Comparison of ENCODE assay signal across 8 mouse cellular contexts in the genomic region with DNA sequence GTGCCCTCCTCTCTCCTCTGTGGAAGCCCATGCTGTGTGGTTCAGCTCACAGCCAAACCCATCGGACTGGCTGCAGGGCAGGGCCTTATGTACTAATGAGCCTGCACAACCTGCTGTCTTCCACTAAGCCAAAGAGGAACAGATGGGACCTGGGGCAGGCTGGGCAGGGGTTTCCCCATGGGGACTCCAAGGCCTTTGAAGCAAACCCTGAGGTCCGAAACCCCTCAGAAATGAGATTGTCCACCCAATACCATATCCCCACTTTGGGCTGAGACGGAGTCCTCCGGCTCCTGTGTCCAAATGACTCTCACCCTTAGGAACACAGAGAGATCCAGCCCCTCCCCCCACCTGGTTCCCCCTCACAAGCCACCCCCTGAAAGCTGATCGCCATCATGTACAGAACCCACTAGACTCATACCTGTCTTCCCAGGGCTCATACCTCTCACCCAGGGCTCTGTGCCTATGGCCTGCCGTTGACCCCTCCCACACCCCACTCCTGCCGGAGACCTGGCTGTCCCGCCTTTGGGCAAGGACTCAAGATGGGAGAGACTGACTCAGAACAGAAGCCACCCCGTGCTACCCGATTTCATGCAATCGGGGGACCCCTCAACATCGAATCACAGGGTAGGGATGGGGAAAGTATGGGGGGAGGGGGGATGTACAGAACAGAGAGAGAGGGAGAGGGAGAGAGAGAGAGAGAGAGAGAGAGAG. TPM values are rescaled to one million over a fixed set of nuclear protein-coding genes. Genes with fewer than 3 reads are reported as not detected.
DNase-seq lines count a peak whose midpoint lies in the region; ATAC-seq and TF ChIP-seq lines count a peak whose summit lies in the region.

No protein-coding gene starts in this region.

- peak overlapping the region; percentile 93 for H3K9ac ChIP-seq in embryonic facial prominence, embryonic 12.5 days
- H3K9ac ChIP-seq in hindbrain, embryonic 13.5 days: peak overlapping the region; percentile 96

- peak overlapping the region; percentile 91 for H3K27ac ChIP-seq in gastrocnemius, adult 2 months
- H3K27ac ChIP-seq in embryonic facial prominence, embryonic 12.5 days: peak overlapping the region; percentile 90
- H3K27ac ChIP-seq in hindbrain, embryonic 13.5 days: peak overlapping the region; percentile 98

- H3K9me3 ChIP-seq in embryonic facial prominence, embryonic 12.5 days: no peaks in the 10 kb centered on the region
- H3K9me3 ChIP-seq in hindbrain, embryonic 13.5 days: no peaks in the 10 kb centered on the region

- intact Hi-C loops in gastrocnemius, adult 2 months (cut with DNase I): no loop called here
- intact Hi-C loops in gastrocnemius, postnatal 36 days (cut with DNase I): no loop called here

- peak overlapping the region; percentile 88 for H3K4me3 ChIP-seq in gastrocnemius, adult 2 months
- peak overlapping the region; percentile 68 for H3K4me3 ChIP-seq in embryonic facial prominence, embryonic 12.5 days
- peak overlapping the region; percentile 77 for H3K4me3 ChIP-seq in hindbrain, embryonic 13.5 days

- H3K4me1 ChIP-seq in embryonic facial prominence, embryonic 12.5 days: peaks cover 22% of the 10 kb centered on the region
- H3K4me1 ChIP-seq in hindbrain, embryonic 13.5 days (replicated peaks): peaks cover 53% of the 10 kb centered on the region

- H3K27me3 ChIP-seq in embryonic facial prominence, embryonic 12.5 days: no peaks in the 10 kb centered on the region
- no peaks in the 10 kb centered on the region for H3K27me3 ChIP-seq in hindbrain, embryonic 13.5 days

- peak overlapping the region; percentile 70 for H3K4me2 ChIP-seq in embryonic facial prominence, embryonic 12.5 days (replicated peaks)
- H3K4me2 ChIP-seq in hindbrain, embryonic 13.5 days: peak overlapping the region; percentile 77

- WGBS in embryonic facial prominence, embryonic 12.5 days: 7% methylated on average over 12 of the region's 12 CpGs
- WGBS in hindbrain, embryonic 13.5 days: 4% methylated on average over 12 of the region's 12 CpGs

- 0 out of 2 replicates have a peak, but pooled peaks cover 8% of the 10 kb centered on the region for H3K36me3 ChIP-seq in embryonic facial prominence, embryonic 12.5 days
- H3K36me3 ChIP-seq in hindbrain, embryonic 13.5 days: peaks cover 7% of the 10 kb centered on the region; the same call in 1 of the 2 replicates

- peak; percentile 16; the same call in 1 of the 2 replicates for ATAC-seq in embryonic facial prominence, embryonic 12.5 days (ENCODE audit: insufficient number of reproducible peaks, insufficient read depth, low FRiP score, low TSS enrichment)
- ATAC-seq in hindbrain, embryonic 13.5 days (ENCODE audit: low FRiP score): peak; percentile 70
- ATAC-seq in megakaryocyte progenitor cell, adult 5-6 weeks (replicated peaks; ENCODE audit: poor library complexity): peak; percentile 42

- DNase-seq in gastrocnemius, adult 2 months: peak; percentile 54
- no peak for DNase-seq in gastrocnemius, postnatal 36 days
- peak; percentile 76 for DNase-seq in Muller cell, postnatal 12 days (ENCODE audit: inconsistent ontology term)
- no peak for DNase-seq in thymus, postnatal 36 days
- no peak for DNase-seq in gastrocnemius, postnatal 10 days

- no peak for TF ChIP-seq CTCF in gastrocnemius, adult 2 months (IDR thresholded peaks at IDR 0.05)

RNA-seq across cellular contexts. Expression of gene Arhgef10l, which starts 17.9 kb away (rescaled TPM):
- total RNA-seq in gastrocnemius, adult 2 months (2021): 10 to 100 TPM; 50.9 to 66.3 TPM
- total RNA-seq in gastrocnemius, postnatal 36 days (2021): 10 to 100 TPM; 39.0 to 49.9 TPM
- 17.4 and 19.7 TPM in 2 replicates for polyA plus RNA-seq in embryonic facial prominence, embryonic 12.5 days (2016; fragmentation: Nextera tagmentation; extraction: Ambion mirVana)
- 23.2 and 23.8 TPM in 2 replicates for polyA plus RNA-seq in hindbrain, embryonic 13.5 days (2015; fragmentation: Nextera tagmentation; extraction: Ambion mirVana)
- total RNA-seq in megakaryocyte progenitor cell, adult 5-6 weeks (2015): 1.1 and 3.8 TPM in 2 replicates
- 2.6 and 8.5 TPM in 2 replicates for total RNA-seq in megakaryocyte progenitor cell, adult 5-6 weeks (2017)
- total RNA-seq in gastrocnemius, postnatal 10 days (2021): 10 to 100 TPM; 50.3 to 53.7 TPM

RNA-seq across cellular contexts. Expression of gene Rcc2, which starts 52.5 kb away (rescaled TPM):
- total RNA-seq in gastrocnemius, adult 2 months (2021): 1 to 10 TPM; 5.9 to 8.8 TPM
- 1 to 10 TPM; 8.1 to 9.5 TPM for total RNA-seq in gastrocnemius, postnatal 36 days (2021)
- polyA plus RNA-seq in embryonic facial prominence, embryonic 12.5 days (2016; fragmentation: Nextera tagmentation; extraction: Ambion mirVana): 95.5 and 138 TPM in 2 replicates
- 13.8 and 15.7 TPM in 2 replicates for polyA plus RNA-seq in hindbrain, embryonic 13.5 days (2015; fragmentation: Nextera tagmentation; extraction: Ambion mirVana)
- total RNA-seq in megakaryocyte progenitor cell, adult 5-6 weeks (2015): 76.5 and 77.3 TPM in 2 replicates
- total RNA-seq in megakaryocyte progenitor cell, adult 5-6 weeks (2017): 152 and 159 TPM in 2 replicates
- 10 to 100 TPM; 23.4 to 30.2 TPM for total RNA-seq in gastrocnemius, postnatal 10 days (2021)

Comparison
In these comparisons a context has a peak if more than half of its experiments do, and no peak if none do; other contexts are left out.
1. DNase-seq: peak in gastrocnemius, adult 2 months (single experiment) and Muller cell, postnatal 12 days (single experiment); none in gastrocnemius, postnatal 36 days (0 of 2), thymus, postnatal 36 days (0 of 2) and gastrocnemius, postnatal 10 days (single experiment).
2. ATAC-seq: peak in every context shown above with its lines; median percentile 70 in hindbrain, embryonic 13.5 days; 42 in megakaryocyte progenitor cell, adult 5-6 weeks; 16 in embryonic facial prominence, embryonic 12.5 days.
3. RNA of gene Arhgef10l, which starts 17.9 kb away (total RNA-seq): 50.9 to 66.3 TPM in gastrocnemius, adult 2 months, 50.3 to 53.7 TPM in gastrocnemius, postnatal 10 days and 39.0 to 49.9 TPM in gastrocnemius, postnatal 36 days; 1.1 to 8.5 TPM in megakaryocyte progenitor cell, adult 5-6 weeks; every median in the first group is over 4 times any median in the second.
4. Peak in every context shown above with its lines, with median percentiles within 50 percentile points of each other: H3K27ac ChIP-seq and H3K4me3 ChIP-seq.